Mouse (Mus musculus) cortical plate, adult 2 months (tissue): ENCODE data around the gene Taf1c.

Experiments used
- CTCF ChIP-seq: fragments of 200-500 bp; IDR thresholded peaks from 2 replicates; pipeline ENCODE4 v1.5.1; 2011; ENCODE audit warnings: mild to moderate bottlenecking, control low read depth, low read length; ENCODE audit not compliant: insufficient read depth; ENCODE audit errors: extremely low read depth
- POLR2A ChIP-seq: fragments of 200-500 bp; IDR thresholded peaks from 2 replicates; pipeline ENCODE4 v1.6.1; 2011; ENCODE audit warnings: mild to moderate bottlenecking, low read length, control low read depth; ENCODE audit not compliant: insufficient read depth; ENCODE audit errors: extremely low read depth

- no peak for TF ChIP-seq POLR2A
- no peak for TF ChIP-seq CTCF
Observed at GRCm38 (mm10) chr8:119568951-119569350, 36.1 kb downstream of the Taf1c start.
